In the genomic region with DNA sequence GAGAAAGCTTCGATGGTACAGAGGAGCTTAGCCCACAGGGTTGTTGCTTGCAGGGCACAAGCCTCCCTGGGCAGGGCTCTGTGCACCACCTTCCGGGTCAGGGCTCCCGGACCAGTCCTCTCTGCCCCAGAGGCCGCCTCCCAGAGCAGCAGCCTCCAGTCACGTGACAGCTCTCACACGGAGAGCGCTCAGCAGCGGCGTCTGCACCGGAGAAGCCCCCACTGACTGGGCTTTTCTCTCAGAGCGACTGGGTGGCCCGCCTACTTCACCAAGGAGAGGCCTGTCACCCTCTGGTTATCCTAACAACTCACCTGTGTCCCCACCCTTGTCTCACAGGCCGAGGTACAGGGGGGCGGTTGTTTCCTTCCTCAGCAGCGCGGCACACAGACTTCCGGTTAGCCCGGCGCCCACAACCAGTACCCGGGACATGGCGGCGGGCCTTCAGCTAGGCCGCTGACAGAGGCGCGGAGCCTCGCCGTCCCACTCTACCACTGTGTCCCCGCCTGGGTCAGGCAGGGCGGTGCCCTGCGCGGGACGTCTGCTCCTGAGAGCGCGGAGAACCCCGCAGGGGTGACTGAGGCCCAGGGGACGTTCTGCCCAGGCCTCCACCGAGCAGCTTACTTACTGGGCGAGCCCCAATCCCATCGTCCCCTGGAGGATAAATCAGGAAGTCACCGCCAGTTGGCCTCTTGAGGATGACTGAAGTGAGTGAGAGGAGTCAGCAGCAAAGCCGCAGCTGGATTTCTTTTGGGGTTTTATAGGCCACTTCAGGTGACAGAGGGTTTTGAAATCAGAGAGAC, we compare ENCODE assay signal across 8 mouse cellular contexts. TPM values are rescaled to one million over a fixed set of nuclear protein-coding genes. Genes with fewer than 3 reads are reported as not detected.
DNase-seq lines count a peak whose midpoint lies in the region; ATAC-seq and TF ChIP-seq lines count a peak whose summit lies in the region.
"Not testable (repeated sequence)": the region's sequence is repeated elsewhere in the genome, so short reads cannot be mapped to it uniquely, and the experiment has no call there.

A gene (minus strand): TSS at position 665 of the 800 bp plus-strand sequence.

- not testable (repeated sequence) for H3K4me1 ChIP-seq in hindbrain, embryonic 10.5 days (replicated peaks); neural tube, embryonic 14.5 days (ENCODE audit: control insufficient read depth, insufficient read depth, low read length)

- TF ChIP-seq CTCF in layer of hippocampus, adult 2 months (conservative IDR thresholded peaks at IDR 0.05) = not testable (repeated sequence)

- not testable (repeated sequence) for H3K27ac ChIP-seq in hindbrain, embryonic 10.5 days; layer of hippocampus, adult 2 months; neural tube, embryonic 14.5 days (ENCODE audit: low read depth, low read length)

- H3K9ac ChIP-seq in neural tube, embryonic 14.5 days (replicated peaks; ENCODE audit: low read depth, low read length) = not testable (repeated sequence)

- DNase-seq in ES-CJ7 (ENCODE audit: low read depth, low spot score) = peak; percentile 65
- peak; percentile 54 to 57 for DNase-seq in cerebellum, postnatal 10 days
- peak; percentile 3 to 9 for DNase-seq in frontal cortex, postnatal 10 days (ENCODE audit: low spot score in 2 of 2)
- peak; percentile 31 for DNase-seq in hindbrain, embryonic 10.5 days (ENCODE audit: low spot score)
- DNase-seq in layer of hippocampus, adult 2 months (ENCODE audit: low spot score in 2 of 2) = peak; percentile 9 to 23
- DNase-seq in lung, adult 18-20 months = peak; percentile 36 to 39
- DNase-seq in thymus, adult 18-20 months = peak; percentile 2 to 8

- H3K36me3 ChIP-seq in hindbrain, embryonic 10.5 days; neural tube, embryonic 14.5 days (ENCODE audit: control insufficient read depth, insufficient read depth, low read length): not testable (repeated sequence)

- H3K4me2 ChIP-seq in neural tube, embryonic 14.5 days (ENCODE audit: low read depth, low read length) = 0 out of 2 replicates have a peak within 1 kb of the TSS, but pooled peaks have one; percentile 16

- H3K9me3 ChIP-seq in hindbrain, embryonic 10.5 days; neural tube, embryonic 14.5 days (ENCODE audit: control insufficient read depth, low read length): not testable (repeated sequence)

- ATAC-seq in neural tube, embryonic 14.5 days (ENCODE audit: low read depth) = peak; percentile 95

- H3K27me3 ChIP-seq in hindbrain, embryonic 10.5 days (ENCODE audit: insufficient read depth, poor library complexity, severe bottlenecking); neural tube, embryonic 14.5 days (ENCODE audit: control insufficient read depth, insufficient read depth, low read length): not testable (repeated sequence)

- 35% methylated on average over 13 of the region's 41 CpGs for WGBS in hindbrain, embryonic 10.5 days
- WGBS in neural tube, embryonic 14.5 days = 43% methylated on average over 12 of the region's 41 CpGs

- H3K4me3 ChIP-seq in hindbrain, embryonic 10.5 days = peak within 1 kb of the TSS; percentile 38
- peak within 1 kb of the TSS; percentile 39 for H3K4me3 ChIP-seq in layer of hippocampus, adult 2 months
- not testable (repeated sequence) for H3K4me3 ChIP-seq in neural tube, embryonic 14.5 days (ENCODE audit: low read depth, low read length)

RNA-seq across cellular contexts. Expression of the gene that starts here (rescaled TPM):
- 7.7 and 9.8 TPM in 2 replicates for polyA plus RNA-seq in hindbrain, embryonic 10.5 days (2016; fragmentation: Nextera tagmentation; extraction: Ambion mirVana)
- total RNA-seq in layer of hippocampus, adult 2 months (2021) = 1 to 10 TPM; 4.1 to 5.5 TPM
- polyA plus RNA-seq in neural tube, embryonic 14.5 days (2014; fragmentation: Nextera tagmentation; extraction: Ambion mirVana) = 14.9 and 15.0 TPM in 2 replicates

Comparison
In these comparisons a context has a peak if more than half of its experiments do, and no peak if none do; other contexts are left out.
1. DNase-seq: peak in every context shown above with its lines; median percentile 65 in ES-CJ7; 56 in cerebellum, postnatal 10 days; 38 in lung, adult 18-20 months; 31 in hindbrain, embryonic 10.5 days; 16 in layer of hippocampus, adult 2 months; 6 in frontal cortex, postnatal 10 days; 5 in thymus, adult 18-20 months.